ENCODE assay signal across 8 mouse cellular contexts in the genomic region with DNA sequence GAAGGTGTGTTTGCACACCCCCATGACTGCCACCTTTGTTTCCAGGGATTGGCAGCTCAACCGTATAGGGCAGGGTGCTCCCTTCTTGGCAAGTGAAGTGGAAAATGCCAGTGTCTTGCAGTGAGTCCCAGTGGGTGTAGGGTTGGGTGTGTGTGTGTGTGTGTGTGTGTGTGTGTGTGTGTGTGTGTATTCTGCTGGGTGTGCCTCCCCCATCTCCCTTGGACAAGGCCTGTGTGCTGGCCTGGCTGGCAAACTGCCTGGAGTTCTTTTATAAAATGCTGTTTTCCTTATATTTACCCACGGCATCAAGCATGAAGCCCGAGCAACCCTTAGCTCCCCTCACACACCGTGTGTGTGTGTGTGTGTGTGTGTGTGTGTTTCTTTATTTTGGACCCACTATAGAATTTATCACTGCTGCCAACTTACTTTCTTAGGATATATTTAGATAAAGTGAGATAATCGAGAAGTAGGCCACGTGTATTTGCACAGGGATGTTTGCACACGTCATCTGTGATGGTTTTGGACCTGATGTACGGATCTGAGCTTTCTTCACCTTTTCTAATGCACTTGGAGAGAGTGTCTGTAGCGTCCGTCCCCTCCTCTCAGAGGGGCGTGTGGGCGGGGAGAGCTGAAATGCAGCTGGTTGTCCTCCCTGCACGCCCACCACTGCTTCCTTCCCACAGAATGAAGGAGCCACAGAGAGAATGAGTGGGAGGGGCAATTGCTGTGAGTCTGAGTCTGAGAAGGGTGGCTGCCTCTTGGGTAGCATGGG.
DNase-seq lines count a peak whose midpoint lies in the region; ATAC-seq and TF ChIP-seq lines count a peak whose summit lies in the region.

No protein-coding gene starts in this region.

- H3K9me3 ChIP-seq in kidney, embryonic 14.5 days (ENCODE audit: control insufficient read depth, low read length): no peaks in the 10 kb centered on the region
- no peaks in the 10 kb centered on the region for H3K9me3 ChIP-seq in forebrain, embryonic 13.5 days (replicated peaks)
- no peaks in the 10 kb centered on the region for H3K9me3 ChIP-seq in lung, embryonic 14.5 days (ENCODE audit: low read depth, low read length)

- H3K4me1 ChIP-seq in kidney, embryonic 14.5 days (ENCODE audit: control insufficient read depth, insufficient read depth, low read length): peaks cover 19% of the 10 kb centered on the region
- H3K4me1 ChIP-seq in forebrain, embryonic 13.5 days: peaks cover 90% of the 10 kb centered on the region
- peaks cover 19% of the 10 kb centered on the region for H3K4me1 ChIP-seq in lung, embryonic 14.5 days (ENCODE audit: insufficient read depth)

- H3K27ac ChIP-seq in kidney, embryonic 14.5 days (ENCODE audit: low read depth, low read length): no peak overlapping the region
- peak overlapping the region; percentile 17; the same call in 1 of the 2 replicates for H3K27ac ChIP-seq in forebrain, embryonic 13.5 days
- peak overlapping the region; percentile 54 for H3K27ac ChIP-seq in lung, embryonic 14.5 days (ENCODE audit: low read depth)

- no peak overlapping the region for H3K4me2 ChIP-seq in kidney, embryonic 14.5 days (replicated peaks; ENCODE audit: low read depth, low read length)
- no peak overlapping the region for H3K4me2 ChIP-seq in forebrain, embryonic 13.5 days
- H3K4me2 ChIP-seq in lung, embryonic 14.5 days: no peak overlapping the region

- 31% methylated on average over 13 of the region's 13 CpGs for WGBS in kidney, embryonic 14.5 days
- whole genome bisulfite sequencing in forebrain, embryonic 13.5 days: 34% methylated on average over 13 of the region's 13 CpGs
- 10% methylated on average over 13 of the region's 13 CpGs for WGBS in lung, embryonic 14.5 days

- no peak overlapping the region for H3K9ac ChIP-seq in kidney, embryonic 14.5 days (ENCODE audit: low read depth, low read length)
- H3K9ac ChIP-seq in forebrain, embryonic 13.5 days: 0 out of 2 replicates have a peak overlapping the region, but pooled peaks have one; percentile 2
- H3K9ac ChIP-seq in lung, embryonic 14.5 days: no peak overlapping the region

- H3K36me3 ChIP-seq in kidney, embryonic 14.5 days (ENCODE audit: control insufficient read depth, insufficient read depth, low read length): no peaks in the 10 kb centered on the region
- no peaks in the 10 kb centered on the region for H3K36me3 ChIP-seq in forebrain, embryonic 13.5 days (ENCODE audit: poor library complexity, severe bottlenecking)
- H3K36me3 ChIP-seq in lung, embryonic 14.5 days (ENCODE audit: insufficient read depth): no peaks in the 10 kb centered on the region; the same call in 1 of the 2 replicates

- no peak for DNase-seq in kidney, adult 8-10 months
- DNase-seq in NIH3T3 (ENCODE audit: low read depth): peak; percentile 75
- peak; percentile 81 for DNase-seq in lung, embryonic 14.5 days
- peak; percentile 75 for DNase-seq in thymus, postnatal 25 days
- no peak for DNase-seq in cerebellum, adult 11 months
- no peak for DNase-seq in embryo, embryonic 9.5 days (ENCODE audit: extremely low spot score)

- no peaks in the 10 kb centered on the region for H3K27me3 ChIP-seq in kidney, embryonic 14.5 days (ENCODE audit: control insufficient read depth, insufficient read depth, low read length)
- H3K27me3 ChIP-seq in forebrain, embryonic 13.5 days: no peaks in the 10 kb centered on the region
- H3K27me3 ChIP-seq in lung, embryonic 14.5 days (ENCODE audit: insufficient read depth, low read length): no peaks in the 10 kb centered on the region

- no peak overlapping the region for H3K4me3 ChIP-seq in kidney, embryonic 14.5 days (ENCODE audit: low read length)
- H3K4me3 ChIP-seq in forebrain, embryonic 13.5 days: no peak overlapping the region
- no peak overlapping the region for H3K4me3 ChIP-seq in lung, embryonic 14.5 days (ENCODE audit: low read depth, low read length)

- no peak for TF ChIP-seq CTCF in lung, embryonic 14.5 days (IDR thresholded peaks at IDR 0.05; ENCODE audit: low read depth)

- peak; percentile 58; the same call in 1 of the 2 replicates for ATAC-seq in kidney, embryonic 14.5 days (ENCODE audit: low FRiP score, low TSS enrichment)
- peak; percentile 46; the same call in 1 of the 2 replicates for ATAC-seq in forebrain, embryonic 13.5 days
- peak; percentile 84 for ATAC-seq in lung, embryonic 14.5 days (ENCODE audit: insufficient read depth)

Comparison
In these comparisons a context has a peak if more than half of its experiments do, and no peak if none do; other contexts are left out.
1. DNase-seq: peak in NIH3T3 (single experiment), lung, embryonic 14.5 days (single experiment) and thymus, postnatal 25 days (single experiment); none in kidney, adult 8-10 months (0 of 2), cerebellum, adult 11 months (single experiment) and embryo, embryonic 9.5 days (single experiment).
2. Peak in every context shown above with its lines, with median percentiles within 50 percentile points of each other: ATAC-seq.